In genomic region chr13:113369622-113370021, GRCm38 (mm10) we compare ENCODE assay signal across 29 mouse cellular contexts.
DNase-seq lines count a peak whose midpoint lies in the region; ATAC-seq lines count a peak whose summit lies in the region.
"Had no signal": no experiment of that assay in that cellular context is flagged by ENCODE, and none has a peak within 500 bp of the region (broad histone marks: within the 10 kb centered on the region; RNA-seq: fewer than 3 reads in every experiment).

No protein-coding gene starts in this region.

- peak; percentile 78 for ATAC-seq in kidney, embryonic 15.5 days (replicated peaks; ENCODE audit: low FRiP score)
- ATAC-seq: activated CD4-positive, CD25-positive, alpha-beta regulatory T cell, adult 4 months; forebrain, embryonic 14.5 days; hindbrain, embryonic 16.5 days; intestine, embryonic 16.5 days; lung, postnatal 0 days had no signal

- H3K9me3 ChIP-seq in kidney, embryonic 15.5 days (replicated peaks) = no peaks in the 10 kb centered on the region
- H3K9me3 ChIP-seq: embryonic facial prominence, embryonic 12.5 days; limb, embryonic 12.5 days; midbrain, embryonic 13.5 days; neural tube, embryonic 13.5 days; stomach, embryonic 15.5 days had no signal

- DNase-seq in kidney, adult 11 months = peak; percentile 78
- peak; percentile 52 for DNase-seq in kidney, adult 18-20 months
- DNase-seq in kidney, postnatal 25 days = peak; percentile 53 to 82
- DNase-seq in testis, postnatal 10 days (ENCODE audit: low spot score) = no peak
- no peak for DNase-seq in adrenal gland, postnatal 14 days
- DNase-seq in right cerebral cortex, postnatal 14 days = no peak
- DNase-seq: adrenal gland, adult 8-10 months; B cell, adult 2 months; cerebellum, adult 11 months; cerebellum, adult 9-10 months; embryo, embryonic 11 days; gastrocnemius, postnatal 14 days; heart, adult 18-20 months; lung, adult 18-20 months; lung, postnatal 4 days; thymus, adult 18-20 months; thymus, postnatal 25 days had no signal

- H3K27me3 ChIP-seq in kidney, embryonic 15.5 days = no peaks in the 10 kb centered on the region
- H3K27me3 ChIP-seq: embryonic facial prominence, embryonic 12.5 days; heart, embryonic 12.5 days; limb, embryonic 12.5 days; midbrain, embryonic 13.5 days; neural tube, embryonic 13.5 days; stomach, embryonic 15.5 days had no signal

- 82% methylated on average over 10 of the region's 10 CpGs for WGBS in kidney, embryonic 15.5 days

- H3K27ac ChIP-seq in kidney, embryonic 15.5 days = peak overlapping the region; percentile 51; the same call in 1 of the 2 replicates
- H3K27ac ChIP-seq: embryonic facial prominence, embryonic 12.5 days; limb, embryonic 12.5 days; midbrain, embryonic 13.5 days; neural tube, embryonic 13.5 days; stomach, embryonic 15.5 days had no signal

- H3K4me2 ChIP-seq in kidney, embryonic 15.5 days = 0 out of 2 replicates have a peak overlapping the region, but pooled peaks have one; percentile 33
- H3K4me2 ChIP-seq: embryonic facial prominence, embryonic 12.5 days; heart, embryonic 12.5 days; limb, embryonic 12.5 days; midbrain, embryonic 13.5 days; neural tube, embryonic 13.5 days; stomach, embryonic 15.5 days had no signal

- H3K4me1 ChIP-seq in kidney, embryonic 15.5 days = peaks cover 21% of the 10 kb centered on the region
- H3K4me1 ChIP-seq: limb, embryonic 12.5 days; midbrain, embryonic 13.5 days; neural tube, embryonic 13.5 days; stomach, embryonic 15.5 days had no signal

- no peak overlapping the region for H3K9ac ChIP-seq in kidney, embryonic 15.5 days
- H3K9ac ChIP-seq: embryonic facial prominence, embryonic 12.5 days; heart, embryonic 12.5 days; limb, embryonic 12.5 days; midbrain, embryonic 13.5 days; neural tube, embryonic 13.5 days; stomach, embryonic 15.5 days had no signal

- no peak overlapping the region for H3K4me3 ChIP-seq in kidney, embryonic 15.5 days (replicated peaks)
- H3K4me3 ChIP-seq: embryonic facial prominence, embryonic 12.5 days; heart, embryonic 12.5 days; limb, embryonic 12.5 days; midbrain, embryonic 13.5 days; neural tube, embryonic 13.5 days; stomach, embryonic 15.5 days had no signal

- no peaks in the 10 kb centered on the region for H3K36me3 ChIP-seq in kidney, embryonic 15.5 days
- H3K36me3 ChIP-seq: midbrain, embryonic 13.5 days; neural tube, embryonic 13.5 days; stomach, embryonic 15.5 days had no signal

Comparison
In these comparisons a context has a peak if more than half of its experiments do, and no peak if none do; other contexts are left out.
1. DNase-seq: peak in kidney, adult 11 months (single experiment), kidney, adult 18-20 months (single experiment) and kidney, postnatal 25 days (2 of 2); none in testis, postnatal 10 days (single experiment), adrenal gland, postnatal 14 days (single experiment) and right cerebral cortex, postnatal 14 days (single experiment).